Mouse (Mus musculus) CH12.LX (cell line): ENCODE data around the gene Rxfp1. TPM values are rescaled to one million over a fixed set of nuclear protein-coding genes. Genes with fewer than 3 reads are reported as not detected.

ENCODE experiments used
- DNase-seq: peaks from one replicate; pipeline ENCODE4 v3.0.0-alpha.2; 2013; ENCODE audit errors: extremely low read depth
- H3K27ac ChIP-seq: 2 replicates; pipeline ENCODE4 v1.5.1; 2012; ENCODE audit warnings: low read depth, mild to moderate bottlenecking, control low read depth, moderate library complexity; ENCODE audit not compliant: insufficient read depth
- H3K27me3 ChIP-seq: replicated peaks from 2 replicates; pipeline ENCODE3; 2012; ENCODE audit warnings: inconsistent platforms
- H3K36me3 ChIP-seq, 2 experiments: replicated peaks in 1 of 2; 2 replicates each; pipeline versions ENCODE3 to v1.6.1; 2012; ENCODE audit warnings: inconsistent platforms in 1 of 2, low read length in 1 of 2, mild to moderate bottlenecking in 1 of 2, mixed read lengths in 1 of 2, moderate library complexity in 1 of 2; ENCODE audit not compliant: control insufficient read depth in 1 of 2, insufficient read depth in 1 of 2
- H3K4me1 ChIP-seq, 2 experiments: 2 replicates each; pipeline ENCODE4 v1.6.1; 2012; ENCODE audit warnings: inconsistent platforms in 1 of 2, moderate library complexity in 1 of 2; ENCODE audit not compliant: insufficient read depth in 2 of 2, control insufficient read depth in 1 of 2
- H3K4me2 ChIP-seq: 2 replicates; pipeline ENCODE4 v1.6.1; 2012; ENCODE audit warnings: low read depth, mild to moderate bottlenecking, control low read depth; ENCODE audit not compliant: poor library complexity, insufficient read depth, severe bottlenecking
- H3K4me3 ChIP-seq, 3 experiments: fragments of 150-350 bp in 1 of 3; sonication (generic) in 1 of 3; replicated peaks in 1 of 3; 2 replicates each; pipeline versions ENCODE3 to v1.5.1; 2011 to 2012; ENCODE audit warnings: low read depth in 2 of 3, low read length in 2 of 3, mild to moderate bottlenecking in 2 of 3, moderate library complexity in 2 of 3, control low read depth in 1 of 3, improper control_type of control experiment in 1 of 3, inconsistent platforms in 1 of 3, mixed read lengths in 1 of 3; ENCODE audit not compliant: poor library complexity in 1 of 3
- H3K79me2 ChIP-seq: replicated peaks from 2 replicates; pipeline ENCODE4 v1.6.1; 2012; ENCODE audit warnings: mild to moderate bottlenecking, moderate library complexity; ENCODE audit not compliant: control insufficient read depth, poor library complexity, insufficient read depth, severe bottlenecking; ENCODE audit errors: extremely low read depth
- H3K9ac ChIP-seq: 2 replicates; pipeline ENCODE4 v1.6.1; 2012; ENCODE audit warnings: low read depth, mild to moderate bottlenecking, control low read depth, moderate library complexity; ENCODE audit not compliant: insufficient read depth
- H3K9me3 ChIP-seq: replicated peaks from 2 replicates; pipeline ENCODE3; 2012; ENCODE audit warnings: low read length, inconsistent platforms, mixed read lengths
- CHD1 ChIP-seq: IDR thresholded peaks from 2 replicates; pipeline ENCODE4 v1.6.1; 2012; ENCODE audit warnings: low read depth, low read length, improper control_type of control experiment, inconsistent platforms
- CTCF ChIP-seq, 2 experiments: IDR thresholded peaks in 1 of 2; conservative IDR thresholded peaks in 1 of 2; 2 replicates each; pipeline ENCODE4 v1.5.1; 2011 to 2012; ENCODE audit warnings: low read depth in 2 of 2, low read length in 2 of 2, improper control_type of control experiment in 1 of 2, inconsistent platforms in 1 of 2, mild to moderate bottlenecking in 1 of 2, moderate library complexity in 1 of 2
- GABPA ChIP-seq: IDR thresholded peaks from 2 replicates; pipeline ENCODE4 v1.6.1; 2012; ENCODE audit warnings: low read depth, low read length, improper control_type of control experiment, inconsistent platforms; ENCODE audit not compliant: insufficient replicate concordance
- HCFC1 ChIP-seq: IDR thresholded peaks from 2 replicates; pipeline ENCODE4 v1.6.1; 2012; ENCODE audit warnings: low read depth, mild to moderate bottlenecking, inconsistent platforms, low read length, improper control_type of control experiment
- JUN ChIP-seq: IDR thresholded peaks from 2 replicates; pipeline ENCODE4 v1.6.1; 2011; ENCODE audit warnings: low read depth, mild to moderate bottlenecking, low read length, improper control_type of control experiment, moderate library complexity; ENCODE audit not compliant: insufficient read depth
- JUND ChIP-seq: conservative IDR thresholded peaks from 2 replicates; pipeline ENCODE4 v1.6.1; 2011; ENCODE audit warnings: low read depth, low read length, improper control_type of control experiment
- KAT2A ChIP-seq: IDR thresholded peaks from 2 replicates; pipeline ENCODE4 v1.6.1; 2012; ENCODE audit warnings: low read length, improper control_type of control experiment, inconsistent platforms; ENCODE audit not compliant: insufficient replicate concordance
- MAFK ChIP-seq: IDR thresholded peaks from 2 replicates; pipeline ENCODE4 v1.6.1; 2011; ENCODE audit warnings: low read length, improper control_type of control experiment; ENCODE audit not compliant: insufficient replicate concordance
- MEF2A ChIP-seq: IDR thresholded peaks from 2 replicates; pipeline ENCODE4 v1.6.1; 2014; ENCODE audit warnings: low read depth, mild to moderate bottlenecking, inconsistent platforms, low read length, improper control_type of control experiment, borderline replicate concordance
- NRF1 ChIP-seq: IDR thresholded peaks from 2 replicates; pipeline ENCODE4 v1.6.1; 2014; ENCODE audit warnings: low read depth, mild to moderate bottlenecking, inconsistent platforms, low read length, improper control_type of control experiment, moderate library complexity
- SIN3A ChIP-seq: IDR thresholded peaks from 2 replicates; pipeline ENCODE4 v1.6.1; 2012; ENCODE audit warnings: low read length, improper control_type of control experiment, inconsistent platforms
- TBP ChIP-seq: conservative IDR thresholded peaks from 2 replicates; pipeline ENCODE4 v1.6.1; 2011; ENCODE audit warnings: low read depth, low read length, improper control_type of control experiment
- USF1 ChIP-seq: IDR thresholded peaks from 2 replicates; pipeline ENCODE4 v1.6.1; 2014; ENCODE audit warnings: low read depth, mild to moderate bottlenecking, inconsistent platforms, low read length, improper control_type of control experiment
- ZC3H11A ChIP-seq: IDR thresholded peaks from 2 replicates; pipeline ENCODE4 v1.6.1; 2012; ENCODE audit warnings: low read depth, mild to moderate bottlenecking, inconsistent platforms, low read length, improper control_type of control experiment
- dilution Hi-C: fragments of 300-500 bp; cut with MboI; formaldehyde crosslinking; loops from 2 replicates; pipeline ENCODE4 v1.14.3; 2020; ENCODE audit warnings: low sequenced_read_pairs; ENCODE audit not compliant: extremely low pct_unique_long_range_greater_than_20kb, extremely low pct_ligation_motif_present
- in situ Hi-C: fragments of 300-500 bp; cut with MboI; formaldehyde crosslinking; loops from 3 replicates; pipeline ENCODE4 v1.14.3; 2019; ENCODE audit warnings: low sequenced_read_pairs, low pct_ligation_motif_present, low pct_unique_long_range_greater_than_20kb, mixed read lengths
- polyA plus RNA-seq: library from polyadenylated mRNA; unstranded; fragments of >175 nt; gene quantifications from 2 replicates; pipeline ENCODE4 v1.2.1, GENCODE M21; 2012; ENCODE audit warnings: low read depth; ENCODE audit not compliant: insufficient read length
- total RNA-seq, 2 experiments: library from RNA; depleted of rRNA; stranded (reverse); fragments of 300-350 nt in 1 of 2; fragments of >200 nt in 1 of 2; gene quantifications; 2 replicates each; pipeline ENCODE4 v1.2.3; 2012 to 2014

The Rxfp1 gene
- total and polyA plus RNA-seq, 3 experiments, result 0.08 to 0.87 (median 0.68) TPM

DNA sequence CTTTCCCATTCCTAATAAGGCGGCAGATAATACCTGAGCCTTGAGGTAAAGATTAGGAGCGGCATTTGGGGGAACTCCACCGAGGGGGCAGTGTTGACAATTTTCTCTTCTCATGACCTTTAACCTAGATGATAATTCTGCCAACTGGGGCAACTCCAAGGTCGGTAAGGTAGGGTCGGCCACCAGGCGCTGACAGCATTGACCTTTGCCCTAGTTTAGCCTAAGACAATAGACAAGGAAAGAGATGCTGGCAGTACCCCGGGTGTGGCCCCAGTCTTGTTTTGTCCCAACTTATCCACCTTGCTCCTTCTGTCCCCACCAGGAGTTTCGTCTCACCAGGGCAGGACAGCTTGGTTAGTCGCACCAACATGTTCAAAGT is 109.5 kb downstream of the Rxfp1 start:
- peak overlapping the region; percentile 69; the same call in 1 of the 2 replicates for H3K4me2 ChIP-seq
- no peaks in the 10 kb centered on the region for H3K9me3 ChIP-seq
- DNase-seq, result peak; percentile 41
- TF ChIP-seq ZC3H11A, result no peak
- no peak for TF ChIP-seq MAFK
- no peak for TF ChIP-seq JUN
- no peak for TF ChIP-seq JUND
- no peak for TF ChIP-seq NRF1
- TF ChIP-seq KAT2A, result no peak
- no peak for TF ChIP-seq TBP
- no peak for TF ChIP-seq GABPA
- no peak for TF ChIP-seq USF1
- no peak for TF ChIP-seq HCFC1
- TF ChIP-seq MEF2A, result no peak
- peaks cover 7% of the 10 kb centered on the region for H3K79me2 ChIP-seq
- peak overlapping the region; percentile 61 to 89 (median 81) for H3K4me3 ChIP-seq
- peak overlapping the region; percentile 73; the same call in 1 of the 2 replicates for H3K9ac ChIP-seq
- peaks cover 0 to 5% of the 10 kb centered on the region in 2 experiments; a peak in 2 of 4 replicates for H3K4me1 ChIP-seq
- peak overlapping the region; percentile 81 for H3K27ac ChIP-seq
- in situ Hi-C loops, result no loop called here
- dilution Hi-C loops, result no loop called here
- peaks cover 3 to 15% of the 10 kb centered on the region in 2 experiments for H3K36me3 ChIP-seq
- H3K27me3 ChIP-seq, result no peaks in the 10 kb centered on the region

DNA sequence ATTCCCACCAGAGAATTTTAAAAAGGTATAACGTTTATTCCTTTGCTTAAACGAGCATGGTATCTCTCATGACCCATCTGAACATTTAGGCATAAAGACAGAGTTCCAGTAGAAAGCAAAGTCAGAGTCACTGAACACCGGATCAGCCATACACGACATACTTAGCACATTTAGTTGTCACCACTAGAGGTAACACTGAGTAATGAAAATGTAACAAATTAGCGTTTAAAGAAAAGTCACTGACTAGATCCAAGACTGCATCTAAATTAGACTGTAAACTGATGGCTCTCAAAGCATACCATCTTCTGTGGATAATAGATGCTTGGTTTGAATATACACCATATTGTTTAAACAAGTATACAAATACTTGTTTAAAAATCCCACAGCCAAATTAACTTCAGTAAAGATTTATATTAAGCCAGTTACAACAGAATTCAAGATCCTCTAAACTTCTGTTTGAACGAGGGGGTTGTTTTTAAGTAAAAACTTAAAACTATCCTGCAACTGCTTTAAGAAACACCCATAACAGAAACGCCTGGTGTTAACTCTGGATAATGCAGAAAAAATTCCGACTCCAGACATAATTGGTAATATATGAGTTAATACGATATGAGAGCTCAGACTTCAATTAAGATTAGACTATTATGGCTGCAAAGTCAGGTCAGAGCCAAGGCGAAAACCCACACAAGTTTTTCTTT is 110.0 kb downstream of the Rxfp1 start:
- Histone ChIP-seq H3K27ac (no peak overlapping the region), H3K4me3 (peak overlapping the region; percentile 61 to 89 (median 81)), H3K9ac (peak overlapping the region; percentile 73; the same call in 1 of the 2 replicates), H3K9me3 (no peaks in the 10 kb centered on the region), H3K27me3 (no peaks in the 10 kb centered on the region), H3K4me2 (peak overlapping the region; percentile 69; the same call in 1 of the 2 replicates), H3K4me1 (peaks cover 0 to 5% of the 10 kb centered on the region in 2 experiments; a peak in 2 of 4 replicates), H3K79me2 (peaks cover 7% of the 10 kb centered on the region), H3K36me3 (peaks cover 5 to 15% of the 10 kb centered on the region in 2 experiments)
- TF ChIP-seq ZC3H11A (no peak), CHD1 (no peak), SIN3A (no peak; the same call in 1 of the 2 replicates), CTCF (conservative IDR thresholded peaks at IDR 0.05 in 1 of 2, IDR thresholded peaks at IDR 0.05 in 1 of 2; ENCODE audit: low read depth in 2 of 2, low read length in 2 of 2) (peak in 1 of 2 experiments; percentile 62; a peak in 2 of 4 replicates)
- in situ Hi-C loops, result no loop called here
- dilution Hi-C loops, result no loop called here
- peak; percentile 56 for DNase-seq
